Mouse (Mus musculus) adrenal gland, postnatal 10 days (tissue): ENCODE results near the gene Pik3ca. TPM values are rescaled to one million over a fixed set of nuclear protein-coding genes. Genes with fewer than 3 reads are reported as not detected.

Experiments used
- DNase-seq: peaks from one replicate; pipeline ENCODE4 v3.0.0; 2021; ENCODE audit warnings: mixed read lengths
- long read RNA-seq, 2 experiments: library from polyadenylated mRNA; stranded (forward); transcript quantifications; one replicate each; pipeline ENCODE4 v2.0.0; 2021
- total RNA-seq, 2 experiments: library from RNA; stranded (reverse); gene quantifications; 2 replicates each; pipeline ENCODE4 v1.2.3; 2021

Gene Pik3ca
- total RNA-seq: 10 to 100 TPM; 36.0 to 44.2 TPM
- long read RNA-seq, experiment 1, partial matches to known transcripts: 7 of 22 reads
- long read RNA-seq, experiment 1, other reads (novel, unspliced or antisense): 15 of 22 reads
- long read RNA-seq, experiment 2, partial matches to known transcripts: 1 of 23 reads
- long read RNA-seq, experiment 2, other reads (novel, unspliced or antisense): 22 of 23 reads

- peak; percentile 71 for DNase-seq
Observed at GRCm38 (mm10) chr3:32397461-32398174, at the start of gene Pik3ca. Gene Pik3ca, plus strand, starts transcription at chr3:32397671.

GRCm38 (mm10) chr3:32347881-32348280, 49.6 kb upstream of the Pik3ca start:
- DNase-seq: no peak

- no peak for DNase-seq
Observed at GRCm38 (mm10) chr3:32361221-32361620, 36.2 kb upstream of the Pik3ca start.

- no peak for DNase-seq
Observed at GRCm38 (mm10) chr3:32364195-32364594, 33.3 kb upstream of the Pik3ca start.

GRCm38 (mm10) chr3:32364841-32365545, 32.5 kb upstream of the Pik3ca start:
- DNase-seq: peak; percentile 28

- DNase-seq: peak; percentile 91
Observed at GRCm38 (mm10) chr3:32365546-32366245, 31.8 kb upstream of the Pik3ca start, which contains the start of gene Zmat3. Gene Zmat3, minus strand, starts transcription at chr3:32366014.

GRCm38 (mm10) chr3:32366246-32366734, 31.2 kb upstream of the Pik3ca start:
- DNase-seq: no peak

GRCm38 (mm10) chr3:32367516-32367915, 30.0 kb upstream of the Pik3ca start:
- DNase-seq: no peak

- no peak for DNase-seq
Observed at GRCm38 (mm10) chr3:32371957-32372356, 25.5 kb upstream of the Pik3ca start.

GRCm38 (mm10) chr3:32372470-32372869, 25.0 kb upstream of the Pik3ca start:
- no peak for DNase-seq

GRCm38 (mm10) chr3:32373236-32373635, 24.2 kb upstream of the Pik3ca start:
- no peak for DNase-seq

- no peak for DNase-seq
Observed at GRCm38 (mm10) chr3:32379891-32380290, 17.6 kb upstream of the Pik3ca start.

- no peak for DNase-seq
Observed at GRCm38 (mm10) chr3:32381556-32381955, 15.9 kb upstream of the Pik3ca start.

- no peak for DNase-seq
Observed at GRCm38 (mm10) chr3:32392841-32393240, 4.6 kb upstream of the Pik3ca start.

GRCm38 (mm10) chr3:32393986-32394385, 3.5 kb upstream of the Pik3ca start:
- no peak for DNase-seq

- DNase-seq: peak; percentile 46
Observed at GRCm38 (mm10) chr3:32395771-32396551, 1.5 kb upstream of the Pik3ca start.

GRCm38 (mm10) chr3:32396794-32397460, 544 bp upstream of the Pik3ca start:
- peak; percentile 98 for DNase-seq

- no peak for DNase-seq
Observed at GRCm38 (mm10) chr3:32398175-32398538, 686 bp downstream of the Pik3ca start.

- no peak for DNase-seq
Observed at GRCm38 (mm10) chr3:32398623-32399022, 1.2 kb downstream of the Pik3ca start.

- no peak for DNase-seq
Observed at GRCm38 (mm10) chr3:32399381-32399780, 1.9 kb downstream of the Pik3ca start.

- DNase-seq: no peak
Observed at GRCm38 (mm10) chr3:32399931-32400330, 2.5 kb downstream of the Pik3ca start.
